Mouse (Mus musculus) hindbrain, postnatal 0 days (tissue): ENCODE measurements around the gene Gm20388. TPM values are rescaled to one million over a fixed set of nuclear protein-coding genes. Genes with fewer than 3 reads are reported as not detected.

Source experiments
- ATAC-seq: fragments of 200-750 bp; cut with Nextera tagmentation; 2 replicates; pipeline ENCODE4 v1.8.0; 2017; ENCODE audit warnings: mild to moderate bottlenecking, moderate TSS enrichment, moderate library complexity
- DNase-seq: peaks from one replicate; pipeline ENCODE4 v3.0.0-alpha.2; 2015; ENCODE audit warnings: low spot score
- H3K27ac ChIP-seq: fragments of 300-500 bp; sonication (generic); 2 replicates; pipeline ENCODE4 v1.5.1; 2014; ENCODE audit warnings: mild to moderate bottlenecking
- H3K27me3 ChIP-seq: fragments of 300-500 bp; sonication (generic); 2 replicates; pipeline ENCODE4 v1.6.1; 2014; ENCODE audit warnings: low read length, mixed read lengths; ENCODE audit not compliant: insufficient read depth
- H3K36me3 ChIP-seq: fragments of 300-500 bp; sonication (generic); 2 replicates; pipeline ENCODE4 v1.6.1; 2014; ENCODE audit warnings: low read length, mixed read lengths; ENCODE audit not compliant: insufficient read depth
- H3K4me1 ChIP-seq: fragments of 300-500 bp; sonication (generic); 2 replicates; pipeline ENCODE4 v1.6.1; 2014; ENCODE audit warnings: antibody characterized with exemption, low read length, mixed read lengths; ENCODE audit not compliant: insufficient read depth
- H3K4me2 ChIP-seq: fragments of 300-500 bp; sonication (generic); 2 replicates; pipeline ENCODE4 v1.6.1; 2014; ENCODE audit warnings: low read depth, mild to moderate bottlenecking, low read length, moderate library complexity, mixed read lengths
- H3K4me3 ChIP-seq: fragments of 300-500 bp; sonication (generic); 2 replicates; pipeline ENCODE4 v1.5.1; 2014; ENCODE audit warnings: low read length
- H3K9ac ChIP-seq: fragments of 300-500 bp; sonication (generic); replicated peaks from 2 replicates; pipeline ENCODE4 v1.6.1; 2014; ENCODE audit warnings: mild to moderate bottlenecking, low read length, moderate library complexity, mixed read lengths
- H3K9me3 ChIP-seq: fragments of 300-500 bp; sonication (generic); 2 replicates; pipeline ENCODE4 v1.6.1; 2016; ENCODE audit warnings: low read length, mixed read lengths
- CTCF ChIP-seq: IDR thresholded peaks from 2 replicates; pipeline ENCODE4 v1.5.1; 2016; ENCODE audit warnings: antibody characterized with exemption, control low read depth, low read depth
- WGBS: fragments of 180-500 bp; shearing (Covaris S2); extraction: QIAGEN DNeasy Blood & Tissue Kit; methylation state at CpG from one replicate; pipeline ENCODE4 v1.1.7; 2014; 5-methylcytosine and 5-hydroxymethylcytosine counted together
- polyA plus RNA-seq: library from polyadenylated mRNA; unstranded; fragments of >200 nt; fragmentation: Nextera tagmentation; extraction: Ambion mirVana; gene quantifications from 2 replicates; pipeline ENCODE4 v1.2.1, GENCODE M21; 2015
- total RNA-seq: library from RNA; depleted of rRNA; stranded (reverse); fragments of >200 nt; gene quantifications from 2 replicates; pipeline ENCODE4 v1.2.3, GENCODE M21; 2014

Gene Gm20388
- total and polyA plus RNA-seq, 2 experiments from 2014 or later, result 71.3 TPM; not detected in 1

DNA sequence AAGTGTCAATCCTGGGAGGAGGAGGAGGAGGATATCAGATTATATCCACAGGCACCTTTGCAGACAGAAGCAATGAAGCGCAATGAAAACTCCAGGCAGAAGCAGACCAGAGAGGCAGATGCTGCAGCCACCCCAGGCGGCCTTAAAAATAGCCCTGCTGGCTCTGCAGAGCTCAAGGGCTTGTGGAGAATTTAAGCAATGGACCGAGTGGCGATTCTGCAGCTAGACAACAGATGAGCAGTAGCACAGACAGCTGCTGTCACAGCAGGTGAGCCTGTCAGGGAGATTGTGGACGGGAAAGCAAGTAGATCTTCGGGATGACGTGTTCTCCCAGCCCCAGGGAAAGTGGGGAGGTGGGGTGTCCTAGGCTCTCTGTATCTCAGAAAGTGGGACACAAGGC lies 2120.3 kb downstream of the Gm20388 start:
- Histone ChIP-seq H3K27ac (peak overlapping the region; percentile 7; the same call in 1 of the 2 replicates), H3K36me3 (peaks cover 12% of the 10 kb centered on the region), H3K27me3 (no peaks in the 10 kb centered on the region), H3K4me2 (no peak overlapping the region), H3K9ac (no peak overlapping the region), H3K4me1 (peaks cover 8% of the 10 kb centered on the region), H3K9me3 (no peaks in the 10 kb centered on the region), H3K4me3 (no peak overlapping the region)
- DNase-seq (peak; percentile 78), ATAC-seq (peak; percentile 50; the same call in 1 of the 2 replicates)
- no peak for TF ChIP-seq CTCF
- WGBS, result 19% methylated on average over 7 of the region's 7 CpGs

DNA sequence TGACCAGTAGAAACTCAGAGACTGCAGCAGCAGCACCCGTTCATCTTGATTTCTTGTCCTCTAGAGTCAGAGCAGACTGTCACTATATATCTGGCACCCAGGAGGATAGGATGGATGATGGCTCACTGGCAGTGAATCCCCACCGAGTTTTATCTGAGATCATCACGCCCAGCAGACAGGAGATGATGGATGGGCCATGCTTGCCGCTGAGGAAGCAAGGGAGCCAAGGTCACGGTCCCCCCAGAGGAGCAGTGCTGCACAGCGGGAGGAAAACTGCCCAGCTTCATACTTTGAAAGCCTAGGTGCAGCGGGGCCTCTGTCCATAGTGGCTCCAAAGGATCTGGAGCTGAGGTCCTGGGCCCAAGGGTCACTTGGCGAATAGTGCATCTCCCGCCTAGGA lies 2122.1 kb downstream of the Gm20388 start:
- TF ChIP-seq CTCF, result no peak
- peaks cover 8% of the 10 kb centered on the region for H3K4me1 ChIP-seq

DNA sequence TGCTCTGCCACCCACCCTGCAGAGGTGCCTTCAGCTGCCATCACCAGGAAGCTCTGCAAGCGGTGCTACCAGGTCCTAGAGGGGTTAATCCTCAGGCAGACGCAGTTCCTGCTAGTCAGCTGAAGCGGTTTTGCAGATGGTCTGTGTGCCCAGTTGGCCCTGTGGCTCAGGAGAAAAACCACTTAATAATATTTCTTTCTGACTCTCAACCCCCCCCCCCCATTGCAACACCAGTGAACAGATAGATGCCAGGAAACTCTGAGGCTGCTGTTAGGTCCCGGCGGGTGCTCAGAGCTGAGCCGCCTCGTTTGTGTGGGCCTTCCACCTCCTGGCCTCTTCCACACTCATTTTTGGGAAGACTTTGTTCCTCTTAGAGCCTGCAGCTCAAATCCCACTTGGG lies 2124.9 kb downstream of the Gm20388 start:
- Histone ChIP-seq H3K4me3 (no peak overlapping the region), H3K4me1 (peaks cover 8% of the 10 kb centered on the region), H3K9me3 (no peaks in the 10 kb centered on the region), H3K36me3 (no peaks in the 10 kb centered on the region), H3K27me3 (no peaks in the 10 kb centered on the region), H3K4me2 (no peak overlapping the region), H3K9ac (no peak overlapping the region), H3K27ac (no peak overlapping the region)
- ATAC-seq (no peak), DNase-seq (no peak)
- no peak for TF ChIP-seq CTCF
- 69% methylated on average over 7 of the region's 7 CpGs for WGBS

More for the DNA sequence above, 2122.1 kb downstream of the Gm20388 start:
- 42% methylated on average over 9 of the region's 9 CpGs for WGBS
- no peaks in the 10 kb centered on the region for H3K9me3 ChIP-seq
- no peak overlapping the region for H3K27ac ChIP-seq
- no peak overlapping the region for H3K4me2 ChIP-seq
- ATAC-seq (peak; percentile 11; the same call in 1 of the 2 replicates), DNase-seq (no peak)
- no peak overlapping the region for H3K9ac ChIP-seq
- H3K4me3 ChIP-seq, result no peak overlapping the region
- H3K36me3 ChIP-seq, result no peaks in the 10 kb centered on the region
- no peaks in the 10 kb centered on the region for H3K27me3 ChIP-seq

DNA sequence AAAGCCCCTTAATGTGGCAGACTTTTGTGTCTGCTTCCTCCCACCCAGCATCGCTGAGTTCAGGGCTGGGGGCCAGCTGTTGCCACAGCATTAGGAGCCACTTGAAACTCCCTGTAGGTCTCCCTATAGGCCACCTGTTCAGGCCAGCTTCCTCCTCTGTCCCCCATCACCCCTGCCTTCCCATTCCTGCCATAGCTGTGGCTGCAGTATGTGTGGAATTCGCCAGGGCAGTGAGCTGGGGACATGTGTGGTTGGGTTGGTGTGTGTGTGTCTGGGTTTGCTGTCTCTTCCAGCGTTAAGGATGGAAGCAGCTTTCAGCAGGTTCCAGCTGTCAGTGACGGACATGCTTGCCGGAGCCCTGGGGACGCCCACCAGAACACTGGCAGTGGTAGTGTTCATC lies 2125.7 kb downstream of the Gm20388 start:
- 74% methylated on average over 6 of the region's 6 CpGs for WGBS
- H3K36me3 ChIP-seq, result no peaks in the 10 kb centered on the region
- DNase-seq, result no peak
- no peak for TF ChIP-seq CTCF
- no peak overlapping the region for H3K27ac ChIP-seq
- H3K27me3 ChIP-seq, result no peaks in the 10 kb centered on the region
- no peaks in the 10 kb centered on the region for H3K9me3 ChIP-seq
- H3K4me3 ChIP-seq, result no peak overlapping the region
- no peak for ATAC-seq
- H3K9ac ChIP-seq, result no peak overlapping the region
- no peak overlapping the region for H3K4me2 ChIP-seq
- H3K4me1 ChIP-seq, result peaks cover 8% of the 10 kb centered on the region; the same call in 1 of the 2 replicates

DNA sequence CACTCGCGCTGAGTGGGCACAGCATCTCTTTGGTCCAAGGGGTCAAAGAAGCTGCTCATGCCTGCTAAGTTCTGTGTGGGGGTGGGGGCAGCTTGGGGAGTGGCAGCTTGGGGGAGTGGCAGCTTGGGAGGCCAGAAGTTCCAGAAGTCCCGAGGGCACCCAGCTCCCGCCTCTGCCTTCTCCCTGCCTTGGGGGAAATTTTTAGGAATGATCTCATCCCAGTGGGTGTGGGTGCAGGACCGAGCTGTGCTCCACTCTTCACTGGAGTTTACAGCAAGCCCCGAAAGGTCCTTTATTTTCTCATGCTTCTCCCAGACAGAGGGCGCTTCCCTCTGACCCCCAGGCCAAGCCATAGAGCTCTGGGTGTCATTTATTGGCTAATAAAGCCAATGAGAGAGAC lies 2126.6 kb downstream of the Gm20388 start:
- Histone ChIP-seq H3K36me3 (no peaks in the 10 kb centered on the region), H3K9me3 (no peaks in the 10 kb centered on the region), H3K27me3 (no peaks in the 10 kb centered on the region), H3K4me2 (no peak overlapping the region), H3K4me1 (peaks cover 4% of the 10 kb centered on the region; the same call in 1 of the 2 replicates), H3K4me3 (no peak overlapping the region), H3K27ac (no peak overlapping the region), H3K9ac (no peak overlapping the region)
- ATAC-seq, result no peak
- TF ChIP-seq CTCF, result no peak
- no peak for DNase-seq
- 82% methylated on average over 7 of the region's 7 CpGs for WGBS

DNA sequence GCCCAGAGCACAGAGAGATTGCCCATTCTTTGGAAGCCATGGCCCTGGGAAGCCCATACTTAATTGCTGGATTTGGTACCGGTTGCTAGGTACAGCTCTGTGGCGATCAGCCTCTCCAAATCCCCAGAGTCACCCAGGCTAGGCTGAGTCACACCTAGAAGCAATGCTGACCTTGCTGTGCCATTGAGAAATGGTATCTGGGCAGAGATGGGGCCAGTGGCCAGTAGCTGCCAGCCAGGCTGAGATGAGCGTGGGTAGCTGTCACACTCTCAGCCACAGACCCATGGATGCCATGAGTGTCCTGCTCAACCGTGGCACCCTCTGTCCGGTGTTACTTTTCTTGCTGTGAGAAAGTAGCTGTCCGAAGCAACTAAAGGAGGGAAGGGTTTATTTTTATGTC lies 2127.4 kb downstream of the Gm20388 start:
- WGBS, result 90% methylated on average over 6 of the region's 6 CpGs
- Histone ChIP-seq H3K27me3 (no peaks in the 10 kb centered on the region), H3K9me3 (no peaks in the 10 kb centered on the region), H3K4me3 (no peak overlapping the region), H3K4me2 (no peak overlapping the region), H3K9ac (no peak overlapping the region), H3K36me3 (no peaks in the 10 kb centered on the region), H3K27ac (no peak overlapping the region), H3K4me1 (no peaks in the 10 kb centered on the region)
- DNase-seq (no peak), ATAC-seq (no peak)
- no peak for TF ChIP-seq CTCF

DNA sequence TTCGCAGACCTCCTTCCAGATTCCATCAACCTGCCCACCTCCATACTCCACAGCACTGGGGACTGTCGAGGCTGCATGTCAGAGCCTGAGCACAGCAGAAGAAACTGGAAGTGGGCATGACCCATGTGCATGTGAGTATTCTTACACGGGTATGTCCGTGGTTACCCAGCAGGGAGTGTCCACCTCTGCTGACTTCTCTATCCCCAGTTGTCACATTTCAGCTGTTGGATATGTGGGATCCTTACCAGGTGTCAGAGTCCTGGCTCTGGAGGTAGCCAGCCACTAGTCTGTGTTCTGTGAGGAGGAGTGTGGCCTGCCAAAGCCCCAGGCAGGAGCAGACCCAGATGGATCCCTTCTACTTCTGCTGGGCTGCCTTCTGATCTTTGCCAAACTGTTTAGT lies 2128.8 kb downstream of the Gm20388 start:
- no peak; the same call in 1 of the 2 replicates for ATAC-seq

More for the DNA sequence above, 2128.8 kb downstream of the Gm20388 start:
- Histone ChIP-seq H3K27me3 (no peaks in the 10 kb centered on the region), H3K9ac (no peak overlapping the region), H3K27ac (no peak overlapping the region), H3K4me2 (no peak overlapping the region), H3K4me3 (no peak overlapping the region), H3K36me3 (no peaks in the 10 kb centered on the region), H3K9me3 (no peaks in the 10 kb centered on the region), H3K4me1 (no peaks in the 10 kb centered on the region)
- TF ChIP-seq CTCF, result no peak
- no peak for DNase-seq
- 70% methylated on average over 4 of the region's 4 CpGs for WGBS
